Mouse (Mus musculus): Measurements from ENCODE around the gene Csf3r.

GRCm38 (mm10) chr4:126017676-126018332 lies 6.5 kb upstream of the Csf3r start:
- no peak for TF ChIP-seq GATA1 (IDR thresholded peaks at IDR 0.05; ENCODE audit: borderline replicate concordance, low read length)
- TF ChIP-seq FLI1 (IDR thresholded peaks at IDR 0.05; ENCODE audit: low read length), result no peak

Measured in megakaryocyte, embryonic 14.5 days (primary cell).